Mouse (Mus musculus) hindbrain, embryonic 11.5 days (tissue): ENCODE measurements at regions not wholly inside any gene's neighbourhood (a gene's known extent, or its start where the extent isn't known, plus 50 kb on each side); places are given as distances from the start of the nearest gene placed in this dataset.

Source experiments
- ATAC-seq: fragments of 200-750 bp; cut with Nextera tagmentation; 2 replicates; pipeline ENCODE4 v1.8.0; 2017; ENCODE audit warnings: mild to moderate bottlenecking, moderate TSS enrichment, moderate library complexity; ENCODE audit not compliant: low FRiP score
- DNase-seq: peaks from one replicate; pipeline ENCODE4 v3.0.0-alpha.2; 2015; ENCODE audit warnings: low spot score
- H3K27ac ChIP-seq: fragments of 300-500 bp; sonication (generic); 2 replicates; pipeline ENCODE4 v1.5.1; 2014; ENCODE audit warnings: mild to moderate bottlenecking, low read depth, low read length
- H3K27me3 ChIP-seq: fragments of 300-500 bp; sonication (generic); 2 replicates; pipeline ENCODE4 v1.6.1; 2014; ENCODE audit warnings: mild to moderate bottlenecking, low read length, moderate library complexity, mixed read lengths; ENCODE audit not compliant: control insufficient read depth, insufficient read depth
- H3K36me3 ChIP-seq: fragments of 300-500 bp; sonication (generic); 2 replicates; pipeline ENCODE4 v1.6.1; 2014; ENCODE audit warnings: mild to moderate bottlenecking, low read length, moderate library complexity, mixed read lengths; ENCODE audit not compliant: control insufficient read depth, insufficient read depth
- H3K4me1 ChIP-seq: fragments of 300-500 bp; sonication (generic); replicated peaks from 2 replicates; pipeline ENCODE4 v1.6.1; 2014; ENCODE audit warnings: low read length, mixed read lengths; ENCODE audit not compliant: control insufficient read depth, insufficient read depth
- H3K4me2 ChIP-seq: fragments of 300-500 bp; sonication (generic); replicated peaks from 2 replicates; pipeline ENCODE4 v1.6.1; 2014; ENCODE audit warnings: mild to moderate bottlenecking, low read depth, low read length
- H3K4me3 ChIP-seq: fragments of 300-500 bp; sonication (generic); 2 replicates; pipeline ENCODE4 v1.5.1; 2014; ENCODE audit warnings: low read depth, low read length
- H3K9ac ChIP-seq: fragments of 300-500 bp; sonication (generic); 2 replicates; pipeline ENCODE4 v1.6.1; 2014; ENCODE audit warnings: low read depth, low read length
- H3K9me3 ChIP-seq: fragments of 300-500 bp; sonication (generic); 2 replicates; pipeline ENCODE4 v1.6.1; 2016; ENCODE audit warnings: low read length; ENCODE audit not compliant: control insufficient read depth
- WGBS: fragments of 180-500 bp; shearing (Covaris S2); extraction: QIAGEN DNeasy Blood & Tissue Kit; methylation state at CpG from one replicate; pipeline ENCODE4 v1.1.7; 2014; 5-methylcytosine and 5-hydroxymethylcytosine counted together

DNA sequence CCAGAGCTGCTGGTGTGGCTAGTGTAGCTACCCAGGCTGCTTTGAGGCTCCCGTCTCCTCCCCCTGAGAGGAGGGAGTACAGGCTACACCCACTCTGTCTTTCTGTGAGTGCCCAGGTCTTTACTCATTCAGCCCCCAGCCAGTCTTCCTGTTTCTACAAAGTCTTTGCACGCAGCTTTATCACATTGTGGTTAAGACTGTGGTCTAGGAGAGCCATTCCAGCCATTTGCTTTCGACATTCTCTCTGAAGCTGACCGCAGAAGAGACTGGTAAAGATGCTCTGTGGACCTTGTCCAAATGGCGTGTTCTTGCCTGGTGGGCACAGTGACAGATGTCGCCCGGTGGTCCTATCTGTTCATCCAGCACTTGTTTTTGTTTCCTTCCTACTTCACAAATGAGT, 62.0 kb downstream of the Tpra1 start:
- H3K27ac ChIP-seq, result no peak overlapping the region
- no peak overlapping the region for H3K9ac ChIP-seq
- no peaks in the 10 kb centered on the region for H3K27me3 ChIP-seq
- no peaks in the 10 kb centered on the region for H3K9me3 ChIP-seq
- peaks cover 11% of the 10 kb centered on the region for H3K4me1 ChIP-seq
- ATAC-seq (no peak), DNase-seq (no peak)
- H3K4me3 ChIP-seq, result no peak overlapping the region
- H3K36me3 ChIP-seq, result no peaks in the 10 kb centered on the region
- H3K4me2 ChIP-seq, result no peak overlapping the region
- 82% methylated on average over 7 of the region's 7 CpGs for WGBS

DNA sequence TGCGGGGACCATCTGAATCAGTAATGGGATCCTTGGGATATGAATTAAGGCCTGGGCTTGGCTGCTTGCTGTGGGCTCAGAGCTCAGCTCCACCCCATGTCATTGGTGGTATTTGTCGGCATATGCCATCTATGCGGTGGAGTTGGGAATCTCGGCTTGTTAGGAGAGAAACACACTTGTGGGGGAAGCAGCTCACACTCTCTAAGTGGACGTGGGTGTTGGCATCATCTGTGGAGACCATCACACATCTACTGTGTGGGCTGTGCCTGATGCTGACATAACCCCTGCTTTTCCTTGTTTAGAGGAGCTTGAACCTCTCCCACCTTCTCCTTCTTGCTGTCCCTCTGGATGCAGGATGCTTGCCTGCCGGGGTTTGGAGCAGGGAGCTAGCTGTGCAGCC, 62.9 kb downstream of the Tpra1 start:
- no peak overlapping the region for H3K27ac ChIP-seq
- no peak overlapping the region for H3K9ac ChIP-seq
- no peaks in the 10 kb centered on the region for H3K36me3 ChIP-seq
- H3K9me3 ChIP-seq, result no peaks in the 10 kb centered on the region
- no peak overlapping the region for H3K4me2 ChIP-seq
- ATAC-seq, result no peak
- DNase-seq, result no peak
- H3K4me1 ChIP-seq, result peaks cover 13% of the 10 kb centered on the region
- H3K4me3 ChIP-seq, result no peak overlapping the region
- H3K27me3 ChIP-seq, result no peaks in the 10 kb centered on the region
- WGBS, result 83% methylated on average over 6 of the region's 6 CpGs

DNA sequence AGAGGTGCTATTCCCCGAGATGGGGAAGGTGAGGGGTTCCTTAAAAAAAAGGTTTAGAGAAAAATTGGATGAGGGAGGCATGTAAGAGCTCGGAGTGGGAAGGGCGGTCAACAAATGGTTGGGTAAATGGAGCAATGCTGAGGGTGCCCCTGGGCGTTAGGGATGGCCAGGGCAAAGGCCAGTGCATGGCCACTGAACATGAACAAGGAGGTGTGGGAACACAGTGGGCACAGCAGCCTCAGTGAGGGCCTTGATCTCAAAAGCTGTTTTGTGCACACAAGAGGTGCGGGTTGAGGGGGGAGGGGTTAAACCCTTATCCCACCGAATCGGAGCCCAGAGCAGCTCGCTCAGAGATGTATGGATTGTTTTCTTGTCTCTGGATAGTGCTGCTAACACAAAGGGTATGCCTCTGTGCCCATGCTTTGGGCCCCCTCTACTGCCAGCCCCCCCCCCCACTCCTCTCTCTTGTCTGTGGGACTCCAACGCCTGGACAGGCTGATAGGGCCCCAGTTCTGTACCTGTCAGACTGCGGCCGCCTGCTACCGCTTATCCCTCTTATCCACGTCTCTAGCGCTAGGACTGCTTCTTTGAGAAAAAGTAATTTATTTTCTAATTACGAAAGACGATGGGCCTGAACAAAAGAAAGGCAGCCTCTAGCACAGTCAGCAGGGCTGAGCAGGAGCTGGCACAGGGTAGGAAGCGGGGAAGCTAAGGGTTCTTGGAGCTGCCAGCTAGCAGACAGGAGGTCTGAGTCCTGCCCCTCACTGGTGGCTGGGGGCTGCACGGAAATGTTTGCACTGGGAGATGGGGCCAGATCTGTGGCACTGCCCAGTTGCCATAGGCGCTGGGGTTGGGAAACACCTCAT, 63.5 kb downstream of the Tpra1 start:
- Histone ChIP-seq H3K4me2 (no peak overlapping the region), H3K27me3 (no peaks in the 10 kb centered on the region), H3K9me3 (no peaks in the 10 kb centered on the region), H3K36me3 (no peaks in the 10 kb centered on the region), H3K4me3 (no peak overlapping the region), H3K27ac (peak overlapping the region; percentile 33; the same call in 1 of the 2 replicates), H3K4me1 (peaks cover 9% of the 10 kb centered on the region), H3K9ac (peak overlapping the region; percentile 34; the same call in 1 of the 2 replicates)
- ATAC-seq, result peak; percentile 25; the same call in 1 of the 2 replicates
- 44% methylated on average over 19 of the region's 19 CpGs for WGBS
- no peak for DNase-seq

DNA sequence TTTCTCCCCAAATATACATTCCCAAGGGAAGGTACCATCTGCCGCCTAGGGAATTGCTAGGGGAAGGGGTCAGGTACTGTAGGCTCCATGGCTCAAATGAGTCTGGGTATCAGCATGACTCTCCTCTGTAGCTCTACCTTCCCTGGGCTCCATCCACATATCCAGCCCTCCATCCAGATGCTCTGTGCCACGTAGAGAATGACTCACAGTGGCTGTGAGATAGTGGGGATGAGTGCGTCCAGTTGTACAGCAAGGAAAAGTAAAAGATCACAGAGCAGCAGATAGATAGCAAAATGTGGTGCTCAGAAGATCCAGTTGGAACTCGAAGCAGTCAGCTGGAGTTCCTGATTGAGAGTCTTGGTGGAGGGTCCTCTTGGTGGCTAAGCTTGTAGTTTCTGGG, 64.5 kb downstream of the Tpra1 start:
- no peak overlapping the region for H3K27ac ChIP-seq
- 82% methylated on average over 4 of the region's 4 CpGs for WGBS

DNA sequence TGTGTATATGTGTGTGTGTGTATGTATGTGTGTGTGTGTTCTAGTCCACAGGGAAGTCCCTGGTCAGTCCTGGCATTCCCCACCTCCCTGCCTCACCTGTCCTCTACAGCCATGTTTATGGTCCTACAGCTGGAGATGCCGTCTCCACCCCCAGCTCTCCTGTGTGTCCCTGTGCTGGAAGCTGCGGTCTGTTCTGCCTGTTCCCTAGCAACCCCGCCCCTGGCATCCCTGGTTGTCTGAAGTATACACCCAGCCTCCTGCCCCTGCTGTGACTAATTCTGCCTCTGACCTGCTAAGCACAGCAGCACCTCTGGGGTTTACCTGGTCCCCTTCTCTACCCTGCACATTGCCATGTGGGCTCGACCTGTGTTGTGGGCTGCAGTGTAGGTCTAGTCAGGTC, 66.8 kb downstream of the Tpra1 start:
- no peak for ATAC-seq
- DNase-seq, result no peak
- no peak overlapping the region for H3K4me3 ChIP-seq
- H3K9me3 ChIP-seq, result no peaks in the 10 kb centered on the region
- H3K36me3 ChIP-seq, result no peaks in the 10 kb centered on the region
- 32% methylated on average over 4 of the region's 4 CpGs for WGBS
- H3K27ac ChIP-seq, result no peak overlapping the region
- H3K4me2 ChIP-seq, result no peak overlapping the region
- H3K9ac ChIP-seq, result peak overlapping the region; percentile 0; the same call in 1 of the 2 replicates
- H3K27me3 ChIP-seq, result no peaks in the 10 kb centered on the region
- H3K4me1 ChIP-seq, result peaks cover 23% of the 10 kb centered on the region

More for the DNA sequence above, 64.5 kb downstream of the Tpra1 start:
- Histone ChIP-seq H3K4me3 (no peak overlapping the region), H3K9me3 (no peaks in the 10 kb centered on the region), H3K9ac (no peak overlapping the region), H3K27me3 (no peaks in the 10 kb centered on the region), H3K36me3 (no peaks in the 10 kb centered on the region), H3K4me1 (peaks cover 11% of the 10 kb centered on the region), H3K4me2 (no peak overlapping the region)
- ATAC-seq (no peak), DNase-seq (no peak)

DNA sequence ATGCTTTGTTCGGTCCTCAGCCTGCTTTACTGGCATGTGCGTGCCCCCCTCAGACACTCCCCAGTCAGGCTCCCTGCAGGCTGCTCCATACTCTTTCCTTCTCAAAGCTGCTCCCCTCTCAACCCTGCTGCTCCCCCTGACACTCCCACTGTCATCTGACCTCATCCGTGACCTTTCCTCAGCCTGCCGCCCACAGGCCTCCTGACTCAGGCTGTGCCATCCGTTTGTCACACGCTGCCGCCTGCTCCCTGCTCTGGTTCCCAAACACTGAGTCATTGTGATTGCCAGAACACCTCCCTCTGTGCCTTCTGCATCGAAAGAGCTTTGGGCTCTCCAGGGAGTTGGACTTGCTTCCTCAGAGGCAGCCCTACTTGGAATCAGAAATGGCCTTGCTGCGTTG, 69.7 kb downstream of the Tpra1 start:
- no peaks in the 10 kb centered on the region for H3K9me3 ChIP-seq
- H3K36me3 ChIP-seq, result no peaks in the 10 kb centered on the region
- H3K4me1 ChIP-seq, result peaks cover 24% of the 10 kb centered on the region
- H3K27me3 ChIP-seq, result no peaks in the 10 kb centered on the region
- 7% methylated on average over 9 of the region's 9 CpGs for WGBS
- peak overlapping the region; percentile 76 for H3K27ac ChIP-seq
- H3K4me2 ChIP-seq, result no peak overlapping the region
- H3K4me3 ChIP-seq, result no peak overlapping the region
- peak overlapping the region; percentile 29 for H3K9ac ChIP-seq
- ATAC-seq (peak; percentile 26), DNase-seq (peak; percentile 54)

DNA sequence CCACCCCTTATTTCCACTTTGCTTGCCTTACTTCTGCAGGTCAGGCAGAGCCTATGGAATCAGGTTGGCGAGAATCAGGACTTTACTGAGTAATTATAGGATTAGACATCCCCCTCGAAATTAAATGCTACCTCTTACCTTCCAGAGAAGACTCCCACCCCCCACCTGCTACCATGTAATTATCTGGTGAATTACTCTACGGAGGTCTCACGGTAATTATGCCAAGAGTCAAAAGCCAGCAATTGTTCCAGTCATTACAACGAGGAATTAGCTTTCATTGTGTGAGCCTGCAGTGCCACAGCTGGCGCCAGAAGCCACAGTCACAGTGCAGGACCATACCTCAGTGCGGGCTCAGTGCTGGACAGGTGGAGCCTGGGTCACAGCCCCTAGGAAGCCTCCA, 72.4 kb downstream of the Tpra1 start:
- no peak overlapping the region for H3K9ac ChIP-seq
- peaks cover 30% of the 10 kb centered on the region for H3K4me1 ChIP-seq
- no peak overlapping the region for H3K4me2 ChIP-seq
- H3K9me3 ChIP-seq, result no peaks in the 10 kb centered on the region
- DNase-seq (peak; percentile 29), ATAC-seq (peak; percentile 23; the same call in 1 of the 2 replicates)
- 23% methylated on average over 7 of the region's 7 CpGs for WGBS
- H3K4me3 ChIP-seq, result no peak overlapping the region
- H3K27me3 ChIP-seq, result no peaks in the 10 kb centered on the region
- peak overlapping the region; percentile 81 for H3K27ac ChIP-seq
- no peaks in the 10 kb centered on the region for H3K36me3 ChIP-seq

DNA sequence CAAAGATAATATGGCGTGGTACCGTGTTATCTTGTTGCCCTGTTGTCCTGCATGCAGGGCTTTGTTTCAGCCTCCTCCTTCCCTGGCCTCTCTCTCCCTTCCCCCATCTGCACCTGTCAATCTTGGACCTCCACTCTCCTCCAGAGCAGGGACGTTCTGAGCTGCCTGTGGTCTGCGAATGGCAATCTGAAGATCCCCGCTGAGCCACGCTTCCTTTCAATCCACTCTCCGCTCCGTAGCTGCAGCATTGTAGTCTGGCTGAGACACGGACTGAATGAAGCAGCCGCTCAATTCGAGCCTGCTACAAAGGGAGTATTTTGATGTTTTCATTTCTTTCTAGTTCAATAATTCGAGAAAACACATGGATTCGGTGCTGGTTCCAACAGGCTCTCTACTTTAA, 74.5 kb downstream of the Tpra1 start:
- ATAC-seq, result peak; percentile 39
- Histone ChIP-seq H3K9ac (peak overlapping the region; percentile 5), H3K9me3 (no peaks in the 10 kb centered on the region), H3K36me3 (no peaks in the 10 kb centered on the region), H3K27me3 (no peaks in the 10 kb centered on the region), H3K4me2 (no peak overlapping the region; the same call in 1 of the 2 replicates), H3K27ac (peak overlapping the region; percentile 84), H3K4me1 (peaks cover 30% of the 10 kb centered on the region), H3K4me3 (no peak overlapping the region)
- 4% methylated on average over 13 of the region's 13 CpGs for WGBS
- peak; percentile 75 for DNase-seq

DNA sequence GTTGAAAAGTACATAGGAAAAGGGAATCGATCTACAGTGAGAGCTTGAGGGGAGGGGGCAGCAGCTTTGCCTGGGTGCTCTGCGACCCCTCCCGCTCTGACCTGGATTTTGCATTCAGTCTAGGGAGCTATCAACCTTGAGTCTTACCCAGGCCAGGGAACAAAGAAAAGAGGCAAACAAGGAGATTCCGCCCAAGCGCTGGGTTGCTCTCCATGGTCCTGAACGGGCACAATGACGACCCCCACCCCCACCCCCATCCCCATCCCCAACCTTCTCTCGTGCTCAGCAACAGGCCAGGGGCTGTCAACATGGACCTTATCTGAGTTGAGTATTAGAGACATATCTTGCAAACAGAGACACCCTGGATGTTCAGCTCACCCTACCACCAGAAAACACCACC, 74.9 kb downstream of the Tpra1 start:
- peak overlapping the region; percentile 5 for H3K9ac ChIP-seq
- ATAC-seq (no peak), DNase-seq (peak; percentile 76)

More for the DNA sequence above, 74.9 kb downstream of the Tpra1 start:
- Histone ChIP-seq H3K9me3 (no peaks in the 10 kb centered on the region), H3K4me2 (no peak overlapping the region; the same call in 1 of the 2 replicates), H3K27ac (peak overlapping the region; percentile 84), H3K36me3 (no peaks in the 10 kb centered on the region), H3K4me3 (no peak overlapping the region), H3K4me1 (peaks cover 26% of the 10 kb centered on the region), H3K27me3 (no peaks in the 10 kb centered on the region)
- WGBS, result 0% methylated on average over 8 of the region's 8 CpGs
